Mouse (Mus musculus): ENCODE data around the gene Trim39.
"Not testable (repeated sequence)": the region's sequence is repeated elsewhere in the genome, so short reads cannot be mapped to it uniquely, and the experiment has no call there.

Trim39 gene

DNA sequence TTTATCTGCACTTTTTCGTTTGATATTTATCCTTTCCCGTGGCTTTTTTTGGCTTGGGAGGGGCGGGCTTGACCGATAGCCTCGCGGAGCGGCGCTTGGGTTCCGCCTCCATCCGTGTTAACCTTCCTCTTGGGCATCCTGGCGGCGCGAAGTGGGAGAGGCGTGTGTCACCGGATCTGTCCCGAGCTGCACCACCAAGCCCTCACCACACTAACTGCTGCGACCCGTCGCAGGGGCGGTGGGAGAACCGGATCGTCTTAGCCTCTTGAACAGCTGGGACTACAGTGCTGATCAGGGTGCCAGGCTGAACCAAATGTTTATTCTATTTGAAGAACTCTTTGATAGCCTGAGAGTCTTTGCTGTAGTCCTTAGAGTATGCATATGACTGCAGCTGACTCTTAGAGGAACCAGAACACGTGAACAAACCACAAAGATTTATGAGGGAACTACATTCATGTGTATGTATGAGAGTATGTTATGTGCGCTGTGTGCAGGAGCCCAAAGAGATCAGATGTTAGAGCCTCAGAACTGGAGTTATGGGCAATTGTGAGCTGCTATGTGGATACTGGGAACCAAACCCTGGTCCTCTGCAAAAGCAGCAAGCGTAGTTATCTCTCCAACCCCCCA lies 19.7 kb downstream of the Trim39 start:
- peak; percentile 40 for DNase-seq (ENCODE audit: extremely low spot score, low spot score)

DNA sequence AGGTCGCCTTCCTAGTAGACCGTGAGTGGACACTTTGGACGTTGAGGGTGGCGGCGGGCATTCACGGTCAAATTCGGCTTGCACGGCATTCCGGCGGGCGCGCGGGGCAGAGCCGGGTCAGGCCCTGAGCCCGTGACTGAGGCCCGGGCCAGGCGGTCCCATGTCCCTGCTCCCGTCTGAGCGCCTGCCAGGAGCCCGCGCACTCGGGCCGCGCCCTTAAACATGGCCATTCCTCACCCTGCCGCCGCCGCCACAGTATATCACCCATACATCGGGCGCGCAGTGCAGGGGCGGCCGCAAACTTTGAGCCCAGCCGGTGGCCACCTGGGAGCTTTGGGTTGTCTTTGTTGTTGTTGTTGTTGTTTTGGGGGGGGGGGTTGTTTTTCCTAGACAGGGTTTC lies 23.2 kb downstream of the Trim39 start:
- DNase-seq (ENCODE audit: extremely low spot score, low spot score), result no peak

DNA sequence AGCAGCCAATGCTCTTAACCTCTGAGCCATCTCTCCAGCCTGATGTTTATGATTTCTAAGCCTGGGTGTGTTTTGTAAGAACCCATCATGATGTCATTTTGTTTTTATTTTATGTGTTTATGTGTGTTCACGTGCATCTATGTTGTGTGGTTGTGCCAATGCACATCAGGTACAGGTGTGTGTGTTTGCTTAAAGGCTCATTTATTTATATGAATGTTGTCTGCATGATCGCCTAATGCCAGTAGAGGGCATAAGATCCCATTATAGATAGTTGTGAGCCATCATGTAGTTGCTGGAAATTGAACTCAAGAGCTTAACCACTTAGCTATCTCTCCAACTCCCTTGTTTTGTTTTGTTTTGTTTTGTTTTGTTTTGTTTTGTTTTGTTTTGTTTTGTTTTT lies 26.3 kb downstream of the Trim39 start:
- no peak for DNase-seq (ENCODE audit: extremely low spot score, low spot score)

DNA sequence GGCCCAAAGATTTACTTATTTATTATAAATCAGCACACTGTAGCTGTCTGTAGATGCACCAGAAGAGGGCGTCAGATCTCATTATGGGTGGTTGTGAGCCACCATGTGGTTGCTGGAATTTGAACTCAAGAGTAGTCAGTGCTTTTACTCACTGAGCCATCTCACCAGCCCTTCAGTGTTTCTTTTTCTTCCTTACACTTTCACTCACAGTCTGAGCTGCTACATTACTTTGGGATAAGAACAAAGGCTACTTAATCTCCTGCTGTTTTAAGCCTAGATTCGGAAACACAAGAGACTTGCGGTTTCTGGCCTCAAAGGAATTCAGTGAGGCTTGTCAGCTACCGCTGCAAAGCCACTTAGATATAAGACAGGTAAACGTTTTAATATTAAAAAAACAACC lies 28.0 kb downstream of the Trim39 start:
- no peak for DNase-seq (ENCODE audit: extremely low spot score, low spot score)

DNA sequence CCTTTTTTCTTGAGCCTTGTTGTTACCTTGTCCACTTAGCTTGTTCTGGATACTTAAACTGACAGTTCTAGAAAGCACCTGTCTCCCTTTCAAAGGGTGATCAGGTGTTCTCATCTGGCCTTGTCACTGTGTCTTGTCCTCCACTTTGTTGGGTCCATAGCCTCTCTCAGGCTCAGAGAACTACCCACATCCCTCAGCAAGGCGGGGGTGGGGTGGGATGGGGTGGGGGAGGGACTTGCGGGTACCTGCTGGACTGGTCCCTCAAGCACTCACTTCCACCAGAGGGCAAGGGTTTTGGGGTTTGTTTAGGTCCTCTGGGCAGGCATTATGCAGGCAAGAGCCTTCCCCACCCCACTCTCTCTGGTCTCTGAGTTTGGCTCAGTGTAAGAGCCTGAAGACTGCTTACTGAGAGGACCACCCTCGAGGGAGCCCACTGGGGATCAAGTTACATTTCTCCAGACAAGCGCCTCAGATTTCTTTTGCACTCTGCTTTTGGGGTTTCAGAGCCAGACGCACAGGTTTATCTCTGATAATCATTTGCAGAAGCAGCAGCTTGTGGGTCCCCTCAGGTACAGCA lies 31.3 kb downstream of the Trim39 start:
- no peak for DNase-seq (ENCODE audit: extremely low spot score, low spot score)

DNA sequence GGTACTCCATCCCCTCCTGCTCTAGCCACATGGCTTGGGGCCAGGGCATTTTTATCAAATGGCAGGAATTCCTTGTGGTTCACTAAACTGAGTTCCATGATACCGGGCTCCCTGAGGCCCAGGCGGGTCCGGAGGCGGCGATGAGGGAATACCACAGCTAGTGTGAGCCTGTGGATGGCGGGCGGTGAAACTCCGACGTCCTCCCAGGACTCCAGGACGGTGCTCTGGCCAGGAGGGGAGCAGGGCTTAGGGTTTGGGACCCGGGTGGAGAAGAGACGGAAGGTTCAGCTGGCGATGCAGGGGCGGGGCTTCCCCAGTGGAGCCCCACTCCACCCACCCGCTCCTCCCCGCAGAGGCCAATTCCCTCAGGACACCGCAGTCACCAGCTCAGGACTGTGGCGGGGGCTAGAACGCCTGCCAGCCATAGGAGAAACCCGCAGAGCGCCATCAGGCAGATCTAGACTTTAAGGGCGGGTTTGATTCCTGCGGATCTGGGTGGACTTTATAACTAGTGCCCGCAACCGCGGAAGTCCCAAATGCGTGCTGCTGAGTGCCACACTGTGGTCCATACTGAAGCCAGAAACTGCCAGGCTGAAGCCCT lies 34.6 kb downstream of the Trim39 start:
- peak; percentile 32 for DNase-seq (ENCODE audit: extremely low spot score, low spot score)

DNA sequence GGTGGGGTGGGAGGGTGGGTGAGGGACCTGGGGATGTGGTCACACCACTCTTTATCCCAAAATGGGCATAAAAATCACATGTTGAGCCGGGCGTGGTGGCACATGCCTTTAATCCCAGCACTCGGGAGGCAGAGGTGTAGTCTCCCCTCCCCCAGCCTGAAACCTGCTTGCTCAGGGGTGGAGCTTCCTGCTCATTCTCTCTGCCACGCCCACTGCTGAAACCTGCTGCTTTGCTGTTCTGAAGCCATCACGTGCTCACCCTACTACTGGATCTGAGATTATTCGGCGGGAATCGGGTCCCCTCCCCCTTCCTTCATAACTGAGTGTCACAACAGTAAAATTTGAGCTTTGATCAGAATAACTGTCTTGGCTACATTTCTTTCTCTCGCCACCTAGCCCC lies 36.7 kb downstream of the Trim39 start:
- not testable (repeated sequence) for DNase-seq (ENCODE audit: extremely low spot score, low spot score)

DNA sequence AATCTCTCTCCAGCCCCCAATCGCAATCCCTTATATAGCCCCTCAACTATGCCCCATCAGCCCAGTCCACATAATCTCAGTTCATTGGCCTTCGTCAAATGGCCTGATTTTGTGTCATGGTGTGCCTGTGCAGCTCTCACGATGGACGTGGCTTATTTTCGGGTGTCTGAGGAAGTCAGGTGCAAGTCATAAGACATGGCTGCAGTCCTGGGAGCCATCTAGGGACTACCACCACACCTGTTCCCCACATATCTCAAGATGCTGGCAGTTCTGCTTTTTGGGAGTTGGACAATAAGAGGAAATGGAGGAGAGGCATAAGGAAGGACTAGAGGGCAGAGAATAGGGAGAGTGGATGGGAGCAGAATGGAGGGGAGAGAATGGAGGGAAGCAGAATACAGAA lies 38.5 kb downstream of the Trim39 start:
- DNase-seq (ENCODE audit: extremely low spot score, low spot score), result no peak

DNA sequence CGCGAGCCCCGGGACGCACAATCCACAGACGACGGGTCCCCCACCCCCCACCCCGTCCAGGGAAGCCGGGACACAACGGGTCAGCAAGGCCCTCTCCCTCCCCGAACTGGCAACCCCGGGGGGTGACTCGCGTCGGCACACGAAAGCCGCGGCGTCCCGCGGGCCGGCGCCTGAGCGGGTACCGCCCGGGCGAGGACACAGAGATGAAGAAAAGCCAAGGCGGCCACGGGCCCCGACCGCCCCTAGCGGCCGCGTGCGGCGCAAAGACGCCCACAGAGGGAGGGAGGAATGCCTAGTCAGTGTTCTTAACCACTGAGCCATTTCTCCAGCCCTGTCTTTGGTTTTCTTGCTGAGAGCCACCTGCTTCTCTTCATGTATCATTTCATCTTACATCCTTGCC lies 40.7 kb downstream of the Trim39 start:
- DNase-seq (ENCODE audit: extremely low spot score, low spot score), result peak; percentile 100

DNA sequence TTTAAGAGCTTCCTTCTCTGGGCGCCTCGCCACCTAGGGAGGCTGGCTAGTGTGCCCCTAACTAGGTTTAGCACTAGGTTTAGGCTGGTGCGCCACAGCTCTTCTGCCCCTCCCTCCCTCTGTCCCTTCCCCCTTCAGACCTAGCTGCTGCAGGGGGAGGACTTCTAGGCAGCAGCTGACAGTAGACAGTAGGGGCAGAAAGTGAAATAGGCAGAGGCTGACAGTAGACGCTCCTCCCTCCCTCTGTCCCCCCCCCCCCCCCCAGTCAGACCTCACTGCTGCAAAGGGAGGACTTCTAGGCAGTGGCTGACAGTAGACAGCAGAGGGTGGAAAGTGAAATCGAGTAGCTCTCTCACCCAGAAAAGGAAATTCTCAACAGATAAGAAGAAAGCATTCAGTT lies 43.0 kb downstream of the Trim39 start:
- no peak for DNase-seq (ENCODE audit: extremely low spot score, low spot score)

DNA sequence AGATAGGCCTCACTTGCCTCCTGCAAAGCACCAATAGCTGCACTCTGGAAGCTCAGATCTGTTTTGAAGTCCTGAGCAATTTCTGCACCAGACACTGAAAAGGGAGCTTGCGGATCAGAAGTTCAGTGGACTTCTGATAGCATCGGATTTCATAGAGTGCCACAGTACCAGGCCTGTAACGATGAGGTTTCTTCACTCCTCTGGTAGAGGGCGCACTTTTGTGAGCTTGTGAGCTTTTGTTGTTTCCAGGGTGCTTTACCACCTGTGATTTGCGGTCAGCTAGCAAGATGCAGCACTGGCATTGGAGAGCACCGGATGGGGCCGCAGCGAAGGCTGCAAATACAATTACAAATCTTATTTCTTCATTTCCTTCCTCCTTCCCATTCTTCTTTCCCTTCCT lies 45.1 kb downstream of the Trim39 start:
- DNase-seq (ENCODE audit: extremely low spot score, low spot score), result no peak

DNA sequence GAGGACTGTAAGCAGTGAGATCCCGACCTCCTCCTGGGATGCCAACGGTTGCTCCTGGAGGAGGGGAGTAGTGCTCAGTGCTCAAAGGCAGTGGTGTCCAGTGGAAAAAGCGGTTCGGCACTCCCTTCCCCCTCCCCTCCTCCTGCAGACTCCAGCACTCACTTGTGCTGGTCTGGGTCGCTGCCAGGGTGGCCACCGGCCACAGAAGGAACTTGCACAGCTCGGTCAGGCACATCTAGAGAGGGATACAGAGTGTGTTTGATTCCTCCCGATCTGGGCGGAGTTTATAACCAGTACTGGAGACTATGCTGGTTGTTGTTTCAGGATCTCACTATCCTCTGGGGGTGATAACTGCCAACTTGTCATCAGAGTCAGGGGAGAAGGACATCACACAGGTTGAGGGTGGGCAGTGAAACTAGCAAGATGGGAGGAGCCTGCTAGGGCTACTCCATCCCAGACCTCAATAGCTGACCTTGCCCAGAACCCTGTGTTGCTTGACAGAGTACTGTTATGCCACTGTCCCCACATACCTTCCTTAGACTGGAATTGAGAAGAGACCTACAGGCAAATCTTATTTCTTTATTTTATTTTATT lies 46.7 kb downstream of the Trim39 start:
- no peak for DNase-seq (ENCODE audit: extremely low spot score, low spot score)

DNA sequence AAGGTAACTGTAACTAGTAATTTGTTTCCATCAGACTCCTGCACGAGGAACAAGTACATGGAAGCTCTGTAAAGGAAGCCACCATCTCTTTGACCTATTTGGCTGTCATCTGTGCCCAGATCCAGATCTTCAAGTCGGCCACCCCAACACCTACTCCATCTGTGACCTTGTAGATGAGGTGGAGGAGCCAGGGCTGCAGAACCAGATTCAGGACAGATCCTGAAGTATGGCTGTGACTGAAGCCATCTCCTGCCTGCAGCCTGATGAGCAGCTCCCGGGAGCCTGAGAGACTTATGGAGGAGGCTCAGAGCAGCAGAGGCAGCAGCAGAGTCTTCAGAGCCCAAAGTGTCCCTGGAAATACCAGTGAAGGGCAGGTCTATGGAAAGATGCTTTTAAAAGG lies 47.6 kb downstream of the Trim39 start:
- no peak for DNase-seq (ENCODE audit: extremely low spot score, low spot score)

DNA sequence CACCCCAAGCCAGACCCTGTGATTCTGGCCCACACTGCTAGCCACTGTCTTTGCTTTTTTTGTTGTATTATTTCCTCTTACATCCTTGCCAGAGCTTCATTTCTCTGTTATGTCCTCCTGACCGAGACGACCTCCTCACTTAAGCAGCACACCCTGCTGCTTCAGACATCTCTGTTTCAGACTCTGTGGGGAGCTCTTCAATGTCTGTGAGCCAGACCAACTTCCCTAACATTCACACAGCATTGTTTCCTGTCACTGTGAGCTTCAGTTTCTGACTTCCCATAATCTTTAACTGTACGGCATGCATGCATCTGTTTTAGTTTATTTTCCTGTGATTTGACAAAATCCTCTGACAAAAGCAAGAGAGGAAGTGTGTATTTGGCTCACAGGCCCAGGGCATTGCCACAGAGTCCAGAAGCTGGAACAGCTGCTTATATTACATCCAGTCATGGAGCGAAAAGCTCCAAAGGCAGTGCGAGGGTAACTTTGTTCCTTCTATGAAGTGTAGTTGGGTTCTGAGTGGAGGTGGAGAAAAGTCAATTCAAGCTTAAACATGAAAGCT lies 53.4 kb downstream of the Trim39 start:
- no peak for DNase-seq (ENCODE audit: extremely low spot score, low spot score)

DNA sequence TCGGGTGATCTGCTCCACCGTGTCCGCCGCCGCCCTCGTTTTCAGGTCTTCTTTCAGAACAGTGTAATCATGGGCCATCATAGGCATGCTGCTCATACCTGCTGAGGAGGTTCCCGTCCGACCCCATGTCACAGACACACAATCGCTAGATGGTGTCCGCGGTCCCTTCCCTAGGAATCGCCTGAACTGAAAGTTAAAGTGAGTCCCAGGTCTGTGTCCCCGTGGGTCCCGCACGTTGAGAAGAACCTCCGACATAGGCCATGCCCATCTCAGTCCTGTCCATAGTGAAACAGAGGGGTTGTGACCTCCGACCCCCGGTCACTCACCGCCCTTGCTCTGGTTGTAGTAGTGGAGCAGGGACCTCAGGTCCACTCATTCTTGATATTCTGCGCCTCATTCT lies 56.5 kb downstream of the Trim39 start:
- DNase-seq (ENCODE audit: extremely low spot score, low spot score), result no peak

All from neural tube, embryonic 10.5 days (tissue).